Comparison of ENCODE assay signal across 13 mouse cellular contexts in the genomic region with DNA sequence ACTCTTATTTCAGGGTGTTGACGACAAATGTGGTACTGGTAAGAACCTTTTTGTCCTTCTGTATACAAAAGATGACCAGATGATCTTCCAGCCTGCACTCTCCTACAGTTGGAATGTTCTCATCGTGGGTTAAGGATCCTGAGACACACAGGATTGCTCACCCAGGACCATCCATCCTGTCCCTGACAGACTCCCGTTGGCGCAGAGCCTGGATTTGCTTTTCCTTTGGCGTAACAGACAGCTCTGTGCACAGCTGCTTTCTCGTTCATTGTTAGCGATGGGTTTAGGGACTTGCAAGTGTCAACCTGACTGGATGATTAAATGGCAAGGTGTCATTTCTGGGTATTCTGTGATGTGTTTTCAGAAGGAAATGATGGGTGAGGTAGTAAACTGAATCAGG. TPM values are rescaled to one million over a fixed set of nuclear protein-coding genes. Genes with fewer than 3 reads are reported as not detected.
DNase-seq lines count a peak whose midpoint lies in the region; ATAC-seq lines count a peak whose summit lies in the region.
"Had no signal": no experiment of that assay in that cellular context is flagged by ENCODE, and none has a peak within 500 bp of the region (broad histone marks: within the 10 kb centered on the region; RNA-seq: fewer than 3 reads in every experiment).

No protein-coding gene starts in this region.

- no peaks in the 10 kb centered on the region for H3K9me3 ChIP-seq in hindbrain, embryonic 15.5 days
- no peaks in the 10 kb centered on the region for H3K9me3 ChIP-seq in hindbrain, embryonic 14.5 days (ENCODE audit: control insufficient read depth, low read length)
- no peaks in the 10 kb centered on the region for H3K9me3 ChIP-seq in heart, embryonic 15.5 days (replicated peaks)
- no peaks in the 10 kb centered on the region for H3K9me3 ChIP-seq in lung, embryonic 15.5 days
- H3K9me3 ChIP-seq: embryonic facial prominence, embryonic 13.5 days had no signal

- no peak for DNase-seq in hindbrain, embryonic 14.5 days (ENCODE audit: low spot score)
- peak; percentile 31 to 33 for DNase-seq in adrenal gland, adult 18-20 months (ENCODE audit: low spot score in 2 of 2)
- DNase-seq in urinary bladder, postnatal 14 days (ENCODE audit: low spot score), result no peak
- no peak for DNase-seq in layer of hippocampus, postnatal 14 days (ENCODE audit: low spot score in 2 of 2)
- DNase-seq: right cerebral cortex, adult 18-20 months; thymus, postnatal 36 days had no signal

- H3K4me3 ChIP-seq in hindbrain, embryonic 15.5 days, result no peak overlapping the region
- H3K4me3 ChIP-seq in hindbrain, embryonic 14.5 days (replicated peaks; ENCODE audit: low read length), result no peak overlapping the region
- H3K4me3 ChIP-seq in heart, embryonic 15.5 days, result no peak overlapping the region
- H3K4me3 ChIP-seq in lung, embryonic 15.5 days, result no peak overlapping the region
- H3K4me3 ChIP-seq: embryonic facial prominence, embryonic 13.5 days had no signal

- H3K36me3 ChIP-seq in hindbrain, embryonic 15.5 days, result no peaks in the 10 kb centered on the region
- H3K36me3 ChIP-seq in hindbrain, embryonic 14.5 days (replicated peaks; ENCODE audit: control insufficient read depth, insufficient read depth), result no peaks in the 10 kb centered on the region
- no peaks in the 10 kb centered on the region for H3K36me3 ChIP-seq in heart, embryonic 15.5 days
- H3K36me3 ChIP-seq in lung, embryonic 15.5 days, result no peaks in the 10 kb centered on the region
- H3K36me3 ChIP-seq: embryonic facial prominence, embryonic 13.5 days had no signal

- WGBS in hindbrain, embryonic 15.5 days, result 55% methylated on average over 7 of the region's 7 CpGs
- WGBS in hindbrain, embryonic 14.5 days, result 62% methylated on average over 7 of the region's 7 CpGs
- 59% methylated on average over 7 of the region's 7 CpGs for WGBS in heart, embryonic 15.5 days
- 32% methylated on average over 7 of the region's 7 CpGs for WGBS in lung, embryonic 15.5 days

- 0 out of 2 replicates have a peak, but pooled peaks have one; percentile 42 for ATAC-seq in hindbrain, embryonic 15.5 days (ENCODE audit: low FRiP score, low read depth)
- ATAC-seq in hindbrain, embryonic 14.5 days (ENCODE audit: low FRiP score), result no peak
- no peak; the same call in 1 of the 2 replicates for ATAC-seq in heart, embryonic 15.5 days (replicated peaks; ENCODE audit: insufficient number of reproducible peaks, insufficient read depth, low FRiP score, low read depth)
- ATAC-seq in lung, embryonic 15.5 days (ENCODE audit: borderline replicate concordance, extremely low read depth, low FRiP score, low TSS enrichment), result peak; percentile 70
- ATAC-seq in megakaryocyte, adult 5-6 weeks (ENCODE audit: poor library complexity, severe bottlenecking), result no peak

- no peaks in the 10 kb centered on the region for H3K27me3 ChIP-seq in hindbrain, embryonic 15.5 days
- no peaks in the 10 kb centered on the region for H3K27me3 ChIP-seq in hindbrain, embryonic 14.5 days (ENCODE audit: control insufficient read depth, insufficient read depth, low read length)
- no peaks in the 10 kb centered on the region for H3K27me3 ChIP-seq in heart, embryonic 15.5 days
- no peaks in the 10 kb centered on the region for H3K27me3 ChIP-seq in lung, embryonic 15.5 days
- H3K27me3 ChIP-seq: embryonic facial prominence, embryonic 13.5 days had no signal

- H3K4me1 ChIP-seq in hindbrain, embryonic 15.5 days (replicated peaks), result no peaks in the 10 kb centered on the region
- H3K4me1 ChIP-seq in hindbrain, embryonic 14.5 days (replicated peaks; ENCODE audit: control insufficient read depth, insufficient read depth, low read length), result no peaks in the 10 kb centered on the region
- 0 out of 2 replicates have a peak, but pooled peaks cover 3% of the 10 kb centered on the region for H3K4me1 ChIP-seq in heart, embryonic 15.5 days (replicated peaks)
- H3K4me1 ChIP-seq in lung, embryonic 15.5 days, result peaks cover 11% of the 10 kb centered on the region
- H3K4me1 ChIP-seq: embryonic facial prominence, embryonic 13.5 days had no signal

- no peak overlapping the region for H3K27ac ChIP-seq in hindbrain, embryonic 15.5 days (replicated peaks)
- H3K27ac ChIP-seq in hindbrain, embryonic 14.5 days, result no peak overlapping the region
- 0 out of 2 replicates have a peak overlapping the region, but pooled peaks have one; percentile 42 for H3K27ac ChIP-seq in heart, embryonic 15.5 days
- H3K27ac ChIP-seq in lung, embryonic 15.5 days, result peak overlapping the region; percentile 66; the same call in 1 of the 2 replicates
- H3K27ac ChIP-seq: embryonic facial prominence, embryonic 13.5 days had no signal

- H3K4me2 ChIP-seq in hindbrain, embryonic 15.5 days, result no peak overlapping the region
- H3K4me2 ChIP-seq in hindbrain, embryonic 14.5 days (replicated peaks), result no peak overlapping the region
- no peak overlapping the region for H3K4me2 ChIP-seq in heart, embryonic 15.5 days
- no peak overlapping the region for H3K4me2 ChIP-seq in lung, embryonic 15.5 days
- H3K4me2 ChIP-seq: embryonic facial prominence, embryonic 13.5 days had no signal

- H3K9ac ChIP-seq in hindbrain, embryonic 15.5 days, result no peak overlapping the region
- H3K9ac ChIP-seq in hindbrain, embryonic 14.5 days, result no peak overlapping the region
- H3K9ac ChIP-seq in heart, embryonic 15.5 days, result no peak overlapping the region
- H3K9ac ChIP-seq in lung, embryonic 15.5 days, result no peak overlapping the region
- H3K9ac ChIP-seq: embryonic facial prominence, embryonic 13.5 days had no signal

RNA-seq across cellular contexts. Expression of gene Ifnb1, which starts 14.1 kb away (rescaled TPM):
- polyA plus RNA-seq in hindbrain, embryonic 15.5 days (2015; fragmentation: Nextera tagmentation; extraction: Ambion mirVana), result not detected in 2 replicates
- not detected in 2 replicates for polyA plus RNA-seq in hindbrain, embryonic 14.5 days (2014; fragmentation: Nextera tagmentation; extraction: Ambion mirVana)
- not detected for total RNA-seq in adrenal gland, adult 18-20 months (2021)
- not detected in 2 replicates for polyA plus RNA-seq in heart, embryonic 15.5 days (2015; fragmentation: Nextera tagmentation; extraction: Ambion mirVana)
- polyA plus RNA-seq in lung, embryonic 15.5 days (2015; fragmentation: Nextera tagmentation; extraction: Ambion mirVana), result not detected in 2 replicates
- not detected in 2 replicates for total RNA-seq in megakaryocyte, adult 5-6 weeks (2015)
- not detected in 2 replicates for total RNA-seq in megakaryocyte, adult 5-6 weeks (2017)
- total RNA-seq in layer of hippocampus, postnatal 14 days (2021), result not detected
- total RNA-seq: left cerebral cortex, adult 8-10 months had no signal
- polyA plus RNA-seq: embryonic facial prominence, embryonic 13.5 days; heart, embryonic 14.5 days had no signal

RNA-seq across cellular contexts. Expression of gene Ifna15, which starts 21.4 kb away (rescaled TPM):
- polyA plus RNA-seq in hindbrain, embryonic 15.5 days (2015; fragmentation: Nextera tagmentation; extraction: Ambion mirVana), result not detected in 2 replicates
- not detected in 2 replicates for polyA plus RNA-seq in hindbrain, embryonic 14.5 days (2014; fragmentation: Nextera tagmentation; extraction: Ambion mirVana)
- not detected for total RNA-seq in adrenal gland, adult 18-20 months (2021)
- not detected in 2 replicates for polyA plus RNA-seq in heart, embryonic 15.5 days (2015; fragmentation: Nextera tagmentation; extraction: Ambion mirVana)
- not detected in 2 replicates for polyA plus RNA-seq in lung, embryonic 15.5 days (2015; fragmentation: Nextera tagmentation; extraction: Ambion mirVana)
- total RNA-seq in megakaryocyte, adult 5-6 weeks (2015), result not detected in 2 replicates
- not detected in 2 replicates for total RNA-seq in megakaryocyte, adult 5-6 weeks (2017)
- total RNA-seq in layer of hippocampus, postnatal 14 days (2021), result not detected
- total RNA-seq: left cerebral cortex, adult 8-10 months had no signal
- polyA plus RNA-seq: embryonic facial prominence, embryonic 13.5 days; heart, embryonic 14.5 days had no signal

RNA-seq across cellular contexts. Expression of gene Ifna14, which starts 35.0 kb away (rescaled TPM):
- not detected in 2 replicates for polyA plus RNA-seq in hindbrain, embryonic 15.5 days (2015; fragmentation: Nextera tagmentation; extraction: Ambion mirVana)
- polyA plus RNA-seq in hindbrain, embryonic 14.5 days (2014; fragmentation: Nextera tagmentation; extraction: Ambion mirVana), result not detected in 2 replicates
- total RNA-seq in adrenal gland, adult 18-20 months (2021), result not detected
- polyA plus RNA-seq in heart, embryonic 15.5 days (2015; fragmentation: Nextera tagmentation; extraction: Ambion mirVana), result not detected in 2 replicates
- polyA plus RNA-seq in lung, embryonic 15.5 days (2015; fragmentation: Nextera tagmentation; extraction: Ambion mirVana), result not detected in 2 replicates
- not detected in 2 replicates for total RNA-seq in megakaryocyte, adult 5-6 weeks (2015)
- not detected in 2 replicates for total RNA-seq in megakaryocyte, adult 5-6 weeks (2017)
- total RNA-seq in layer of hippocampus, postnatal 14 days (2021), result not detected
- total RNA-seq: left cerebral cortex, adult 8-10 months had no signal
- polyA plus RNA-seq: embryonic facial prominence, embryonic 13.5 days; heart, embryonic 14.5 days had no signal

RNA-seq across cellular contexts. Expression of gene Ifna9, which starts 55.5 kb away (rescaled TPM):
- polyA plus RNA-seq in hindbrain, embryonic 15.5 days (2015; fragmentation: Nextera tagmentation; extraction: Ambion mirVana), result not detected in 2 replicates
- polyA plus RNA-seq in hindbrain, embryonic 14.5 days (2014; fragmentation: Nextera tagmentation; extraction: Ambion mirVana), result not detected in 2 replicates
- not detected for total RNA-seq in adrenal gland, adult 18-20 months (2021)
- not detected in 2 replicates for polyA plus RNA-seq in heart, embryonic 15.5 days (2015; fragmentation: Nextera tagmentation; extraction: Ambion mirVana)
- polyA plus RNA-seq in lung, embryonic 15.5 days (2015; fragmentation: Nextera tagmentation; extraction: Ambion mirVana), result not detected in 2 replicates
- not detected in 2 replicates for total RNA-seq in megakaryocyte, adult 5-6 weeks (2015)
- total RNA-seq in megakaryocyte, adult 5-6 weeks (2017), result not detected in 2 replicates
- not detected for total RNA-seq in layer of hippocampus, postnatal 14 days (2021)
- total RNA-seq: left cerebral cortex, adult 8-10 months had no signal
- polyA plus RNA-seq: embryonic facial prominence, embryonic 13.5 days; heart, embryonic 14.5 days had no signal

Comparison
In these comparisons a context has a peak if more than half of its experiments do, and no peak if none do; other contexts are left out.
1. ATAC-seq: peak in hindbrain, embryonic 15.5 days (single experiment) and lung, embryonic 15.5 days (single experiment); none in hindbrain, embryonic 14.5 days (single experiment), heart, embryonic 15.5 days (single experiment) and megakaryocyte, adult 5-6 weeks (single experiment).
2. H3K27ac ChIP-seq: peak in heart, embryonic 15.5 days (single experiment) and lung, embryonic 15.5 days (single experiment); none in hindbrain, embryonic 15.5 days (single experiment) and hindbrain, embryonic 14.5 days (single experiment).
3. DNase-seq: peak in adrenal gland, adult 18-20 months (2 of 2); none in hindbrain, embryonic 14.5 days (single experiment), urinary bladder, postnatal 14 days (single experiment) and layer of hippocampus, postnatal 14 days (0 of 2).